ENCODE assay signal across 20 mouse cellular contexts in genomic region chr1:81737111-81737833, GRCm38 (mm10).
DNase-seq lines count a peak whose midpoint lies in the region; ATAC-seq and TF ChIP-seq lines count a peak whose summit lies in the region.
"Had no signal": no experiment of that assay in that cellular context is flagged by ENCODE, and none has a peak within 500 bp of the region (broad histone marks: within the 10 kb centered on the region; RNA-seq: fewer than 3 reads in every experiment).

No protein-coding gene starts in this region.

- TF ChIP-seq POLR2A in brain, embryonic 14.5 days (IDR thresholded peaks at IDR 0.05; ENCODE audit: borderline replicate concordance, extremely low read depth, insufficient read depth, insufficient read length, poor library complexity, severe bottlenecking): no peak

- no peak overlapping the region for H3K4me2 ChIP-seq in heart, embryonic 16.5 days (ENCODE audit: low read depth, low read length)
- H3K4me2 ChIP-seq in kidney, postnatal 0 days (ENCODE audit: low read length): no peak overlapping the region
- H3K4me2 ChIP-seq in forebrain, embryonic 11.5 days (ENCODE audit: low read depth, low read length, severe bottlenecking): no peak overlapping the region
- H3K4me2 ChIP-seq: heart, embryonic 15.5 days; liver, embryonic 11.5 days had no signal

- no peak overlapping the region for H3K9ac ChIP-seq in heart, embryonic 16.5 days (ENCODE audit: low read length)
- no peak overlapping the region for H3K9ac ChIP-seq in kidney, postnatal 0 days (ENCODE audit: low read depth, low read length)
- no peak overlapping the region for H3K9ac ChIP-seq in forebrain, embryonic 11.5 days (ENCODE audit: low read length)
- H3K9ac ChIP-seq: heart, embryonic 15.5 days; liver, postnatal 0 days had no signal

- H3K36me3 ChIP-seq in heart, embryonic 16.5 days (ENCODE audit: control insufficient read depth, insufficient read depth): no peaks in the 10 kb centered on the region
- no peaks in the 10 kb centered on the region for H3K36me3 ChIP-seq in heart, embryonic 10.5 days
- H3K36me3 ChIP-seq in kidney, postnatal 0 days (ENCODE audit: insufficient read depth, low read length): no peaks in the 10 kb centered on the region
- H3K36me3 ChIP-seq in forebrain, embryonic 11.5 days (ENCODE audit: control insufficient read depth, insufficient read depth, low read length): no peaks in the 10 kb centered on the region
- H3K36me3 ChIP-seq: heart, embryonic 15.5 days had no signal

- no peaks in the 10 kb centered on the region for H3K9me3 ChIP-seq in heart, embryonic 16.5 days (replicated peaks; ENCODE audit: control insufficient read depth, low read length)
- H3K9me3 ChIP-seq in heart, embryonic 10.5 days: no peaks in the 10 kb centered on the region
- H3K9me3 ChIP-seq in kidney, postnatal 0 days (replicated peaks; ENCODE audit: low read length): no peaks in the 10 kb centered on the region
- no peaks in the 10 kb centered on the region for H3K9me3 ChIP-seq in forebrain, embryonic 11.5 days (ENCODE audit: control insufficient read depth, low read length)
- H3K9me3 ChIP-seq: heart, embryonic 15.5 days had no signal

- DNase-seq in cerebellum, postnatal 10 days: peak; percentile 43 to 72
- no peak for DNase-seq in cerebellum, adult 11-12 months
- no peak for DNase-seq in heart, embryonic 10.5 days (ENCODE audit: low spot score)
- DNase-seq in kidney, postnatal 0 days (ENCODE audit: low spot score): peak; percentile 16
- no peak for DNase-seq in kidney, adult 11 months
- DNase-seq in brain, embryonic 14.5 days (ENCODE audit: low read depth): peak; percentile 13
- no peak for DNase-seq in forebrain, embryonic 11.5 days (ENCODE audit: low spot score)
- DNase-seq: adrenal gland, adult 8-10 months; cerebellum, adult 2 months; kidney, adult 18-20 months; liver, postnatal 0 days; right cerebral cortex, postnatal 25 days; spleen, adult 18-20 months had no signal

- no peak overlapping the region for H3K4me3 ChIP-seq in heart, embryonic 16.5 days (ENCODE audit: low read length)
- no peak overlapping the region for H3K4me3 ChIP-seq in heart, embryonic 10.5 days
- H3K4me3 ChIP-seq in kidney, postnatal 0 days (replicated peaks; ENCODE audit: low read depth, low read length): no peak overlapping the region
- no peak overlapping the region for H3K4me3 ChIP-seq in forebrain, embryonic 11.5 days (ENCODE audit: low read depth, low read length)
- H3K4me3 ChIP-seq: heart, embryonic 15.5 days had no signal

- no peaks in the 10 kb centered on the region for H3K27me3 ChIP-seq in heart, embryonic 16.5 days (ENCODE audit: control insufficient read depth, insufficient read depth, low read length)
- no peaks in the 10 kb centered on the region for H3K27me3 ChIP-seq in heart, embryonic 10.5 days (ENCODE audit: insufficient read depth, poor library complexity, severe bottlenecking)
- no peaks in the 10 kb centered on the region for H3K27me3 ChIP-seq in kidney, postnatal 0 days (ENCODE audit: insufficient read depth, low read length)
- H3K27me3 ChIP-seq in forebrain, embryonic 11.5 days (ENCODE audit: control insufficient read depth, insufficient read depth, low read length): no peaks in the 10 kb centered on the region
- H3K27me3 ChIP-seq: heart, embryonic 15.5 days had no signal

- H3K27ac ChIP-seq in heart, embryonic 16.5 days (ENCODE audit: low read length): no peak overlapping the region
- H3K27ac ChIP-seq in heart, embryonic 10.5 days: no peak overlapping the region
- H3K27ac ChIP-seq in kidney, postnatal 0 days: no peak overlapping the region
- H3K27ac ChIP-seq in forebrain, embryonic 11.5 days (ENCODE audit: low read depth, low read length): no peak overlapping the region
- H3K27ac ChIP-seq: heart, embryonic 15.5 days; macrophage had no signal

- 69% methylated on average over 6 of the region's 6 CpGs for WGBS in heart, embryonic 16.5 days
- WGBS in heart, embryonic 10.5 days: 77% methylated on average over 6 of the region's 6 CpGs
- 74% methylated on average over 6 of the region's 6 CpGs for WGBS in kidney, postnatal 0 days
- 88% methylated on average over 6 of the region's 6 CpGs for WGBS in forebrain, embryonic 11.5 days

- no peaks in the 10 kb centered on the region for H3K4me1 ChIP-seq in heart, embryonic 16.5 days (ENCODE audit: control insufficient read depth, insufficient read depth, low read length)
- no peaks in the 10 kb centered on the region for H3K4me1 ChIP-seq in heart, embryonic 10.5 days
- H3K4me1 ChIP-seq in kidney, postnatal 0 days (replicated peaks; ENCODE audit: insufficient read depth, low read length): no peaks in the 10 kb centered on the region
- H3K4me1 ChIP-seq in forebrain, embryonic 11.5 days (replicated peaks; ENCODE audit: control insufficient read depth, insufficient read depth, low read length): no peaks in the 10 kb centered on the region
- H3K4me1 ChIP-seq: heart, embryonic 15.5 days had no signal

- TF ChIP-seq CTCF in kidney, postnatal 0 days (IDR thresholded peaks at IDR 0.05; ENCODE audit: low read depth): no peak
- no peak for TF ChIP-seq CTCF in brain, embryonic 14.5 days (IDR thresholded peaks at IDR 0.05; ENCODE audit: borderline replicate concordance, extremely low read depth, insufficient read depth, insufficient read length)

- ATAC-seq in heart, embryonic 16.5 days (replicated peaks; ENCODE audit: extremely low read depth, insufficient read depth, low FRiP score): 0 out of 2 replicates have a peak, but pooled peaks have one; percentile 55
- no peak for ATAC-seq in kidney, postnatal 0 days (replicated peaks; ENCODE audit: low FRiP score, low read depth)
- no peak for ATAC-seq in forebrain, embryonic 11.5 days (replicated peaks; ENCODE audit: low FRiP score)
- ATAC-seq: activated CD4-positive, CD25-positive, alpha-beta regulatory T cell, adult 4 months; forebrain, embryonic 14.5 days; liver, postnatal 0 days; lung, postnatal 0 days had no signal

Comparison
In these comparisons a context has a peak if more than half of its experiments do, and no peak if none do; other contexts are left out.
1. DNase-seq: peak in cerebellum, postnatal 10 days (2 of 2), kidney, postnatal 0 days (single experiment) and brain, embryonic 14.5 days (single experiment); none in cerebellum, adult 11-12 months (single experiment), heart, embryonic 10.5 days (single experiment), kidney, adult 11 months (single experiment) and forebrain, embryonic 11.5 days (single experiment).